Mouse (Mus musculus) monocyte, adult 59 days (primary cell): Measurements from ENCODE around the gene Klhl36. TPM values are rescaled to one million over a fixed set of nuclear protein-coding genes. Genes with fewer than 3 reads are reported as not detected.

Experiments
- total RNA-seq, 2 experiments: library from RNA; stranded (reverse); gene quantifications; one replicate each; pipeline ENCODE4 v1.2.4; 2023

The Klhl36 gene
- 10 to 100 TPM; 11.4 to 13.6 TPM for total RNA-seq

GRCm38 (mm10) chr8:119861706-119862389, at the start of gene Klhl36:
Gene Klhl36, plus strand, starts transcription at chr8:119862266.

GRCm38 (mm10) chr8:119840275-119840808, 21.7 kb upstream of the Klhl36 start, which contains the start of gene Cotl1:
Gene Cotl1, minus strand, starts transcription at chr8:119840544.

GRCm38 (mm10) chr8:119909944-119910546, 48.0 kb downstream of the Klhl36 start, which contains the start of gene Usp10:
Gene Usp10, plus strand, starts transcription at chr8:119910360.

GRCm38 (mm10) chr8:119910547-119911257, 48.6 kb downstream of the Klhl36 start, which contains the start of gene Gm20388:
Gene Gm20388, plus strand, starts transcription at chr8:119910841.

Other genes with a start within 250 kb of the Klhl36 start
- not detected for gene Adad2, start 249.5 kb upstream of the Klhl36 start, total RNA-seq
- gene Kcng4, start 226.6 kb upstream of the Klhl36 start, total RNA-seq, result not detected
- not detected for gene Wfdc1, start 195.9 kb upstream of the Klhl36 start, total RNA-seq
- gene Atp2c2, start 162.3 kb upstream of the Klhl36 start, total RNA-seq, result not detected
- gene Tldc1, start 83.8 kb upstream of the Klhl36 start, total RNA-seq, result 1 to 10 TPM; 3.7 to 4.1 TPM
- gene Cotl1, start 21.7 kb upstream of the Klhl36 start, total RNA-seq, result 100 to 1,000 TPM; 842 to 879 TPM
- 10 to 100 TPM; 45.9 to 54.0 TPM for gene Usp10, start 48.1 kb downstream of the Klhl36 start, total RNA-seq
- 10 to 100 TPM in 1 of 2 experiments, 1 to 10 TPM in 1; 7.1 to 17.1 TPM for gene Gm20388, start 48.6 kb downstream of the Klhl36 start, total RNA-seq
- gene Crispld2, start 130.2 kb downstream of the Klhl36 start, total RNA-seq, result 1 to 10 TPM in 1 of 2 experiments, under 1 TPM in 1; 0.15 to 1.4 TPM
- 10 to 100 TPM; 60.1 to 64.1 TPM for gene Zdhhc7, start 239.2 kb downstream of the Klhl36 start, total RNA-seq